Mouse (Mus musculus): ENCODE data around the gene Galnt18. TPM values are rescaled to one million over a fixed set of nuclear protein-coding genes. Genes with fewer than 3 reads are reported as not detected.

The Galnt18 gene
- polyA plus RNA-seq, 1 experiment from 2014 or later: 5.2 TPM

- no peak overlapping the region for H3K27ac ChIP-seq (ENCODE audit: low read depth, low read length)
- DNase-seq (ENCODE audit: low spot score) (no peak), ATAC-seq (ENCODE audit: low FRiP score) (no peak)
- H3K4me3 ChIP-seq (ENCODE audit: low read depth, low read length): no peak overlapping the region
- H3K9me3 ChIP-seq (ENCODE audit: control insufficient read depth, low read length): no peaks in the 10 kb centered on the region
- no peaks in the 10 kb centered on the region for H3K4me1 ChIP-seq (replicated peaks; ENCODE audit: control insufficient read depth, insufficient read depth, low read length)
- H3K4me2 ChIP-seq (replicated peaks; ENCODE audit: low read depth, low read length): no peak overlapping the region
- H3K9ac ChIP-seq (ENCODE audit: low read depth, low read length): no peak overlapping the region
- no peaks in the 10 kb centered on the region for H3K36me3 ChIP-seq (ENCODE audit: control insufficient read depth, insufficient read depth, low read length)
- H3K27me3 ChIP-seq (ENCODE audit: control insufficient read depth, insufficient read depth, low read length): no peaks in the 10 kb centered on the region
Observed at GRCm38 (mm10) chr7:111654526-111654925, 125.3 kb downstream of the Galnt18 start.

DNA sequence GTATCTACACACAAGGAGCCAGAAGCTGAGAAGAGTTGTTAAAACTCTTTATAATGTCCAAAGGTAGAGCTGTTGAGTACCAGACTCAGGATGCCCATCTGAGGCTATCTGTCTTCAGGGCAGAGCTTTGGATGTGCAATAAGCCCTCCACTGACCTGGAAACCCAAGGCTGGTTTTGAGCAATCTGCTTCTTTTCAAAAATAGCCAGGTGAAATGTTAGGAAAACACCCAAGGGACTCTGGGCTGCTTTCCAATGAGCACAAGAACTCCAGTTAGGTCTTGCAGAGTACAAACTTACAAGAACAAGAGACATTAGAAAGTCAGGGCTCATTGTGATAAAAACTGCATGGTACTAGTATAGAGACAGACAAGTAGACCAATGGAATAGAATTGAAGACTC lies 135.4 kb downstream of the Galnt18 start:
- Histone ChIP-seq H3K36me3 (ENCODE audit: control insufficient read depth, insufficient read depth, low read length) (no peaks in the 10 kb centered on the region), H3K4me2 (replicated peaks; ENCODE audit: low read depth, low read length) (no peak overlapping the region), H3K4me1 (replicated peaks; ENCODE audit: control insufficient read depth, insufficient read depth, low read length) (no peaks in the 10 kb centered on the region), H3K9ac (ENCODE audit: low read depth, low read length) (no peak overlapping the region), H3K27me3 (ENCODE audit: control insufficient read depth, insufficient read depth, low read length) (no peaks in the 10 kb centered on the region), H3K4me3 (ENCODE audit: low read depth, low read length) (no peak overlapping the region), H3K27ac (ENCODE audit: low read depth, low read length) (no peak overlapping the region), H3K9me3 (ENCODE audit: control insufficient read depth, low read length) (no peaks in the 10 kb centered on the region)
- no peak for ATAC-seq (ENCODE audit: low FRiP score)
- DNase-seq (ENCODE audit: low spot score): no peak

- WGBS: 81% methylated on average over 2 of the region's 2 CpGs
- H3K4me1 ChIP-seq (replicated peaks; ENCODE audit: control insufficient read depth, insufficient read depth, low read length): no peaks in the 10 kb centered on the region
- DNase-seq (ENCODE audit: low spot score) (no peak), ATAC-seq (ENCODE audit: low FRiP score) (no peak)
- no peaks in the 10 kb centered on the region for H3K9me3 ChIP-seq (ENCODE audit: control insufficient read depth, low read length)
- no peak overlapping the region for H3K9ac ChIP-seq (ENCODE audit: low read depth, low read length)
- H3K4me2 ChIP-seq (replicated peaks; ENCODE audit: low read depth, low read length): no peak overlapping the region
- H3K27me3 ChIP-seq (ENCODE audit: control insufficient read depth, insufficient read depth, low read length): no peaks in the 10 kb centered on the region
- H3K27ac ChIP-seq (ENCODE audit: low read depth, low read length): no peak overlapping the region
- no peaks in the 10 kb centered on the region for H3K36me3 ChIP-seq (ENCODE audit: control insufficient read depth, insufficient read depth, low read length)
- no peak overlapping the region for H3K4me3 ChIP-seq (ENCODE audit: low read depth, low read length)
Observed at GRCm38 (mm10) chr7:111638899-111639298, 140.9 kb downstream of the Galnt18 start.

GRCm38 (mm10) chr7:111638465-111638864 lies 141.3 kb downstream of the Galnt18 start:
- Histone ChIP-seq H3K27me3 (ENCODE audit: control insufficient read depth, insufficient read depth, low read length) (no peaks in the 10 kb centered on the region), H3K4me1 (replicated peaks; ENCODE audit: control insufficient read depth, insufficient read depth, low read length) (no peaks in the 10 kb centered on the region), H3K4me2 (replicated peaks; ENCODE audit: low read depth, low read length) (no peak overlapping the region), H3K27ac (ENCODE audit: low read depth, low read length) (no peak overlapping the region), H3K9ac (ENCODE audit: low read depth, low read length) (no peak overlapping the region), H3K4me3 (ENCODE audit: low read depth, low read length) (no peak overlapping the region), H3K9me3 (ENCODE audit: control insufficient read depth, low read length) (no peaks in the 10 kb centered on the region), H3K36me3 (ENCODE audit: control insufficient read depth, insufficient read depth, low read length) (no peaks in the 10 kb centered on the region)
- ATAC-seq (ENCODE audit: low FRiP score): no peak
- DNase-seq (ENCODE audit: low spot score): no peak
- 92% methylated on average over 5 of the region's 5 CpGs for WGBS

DNA sequence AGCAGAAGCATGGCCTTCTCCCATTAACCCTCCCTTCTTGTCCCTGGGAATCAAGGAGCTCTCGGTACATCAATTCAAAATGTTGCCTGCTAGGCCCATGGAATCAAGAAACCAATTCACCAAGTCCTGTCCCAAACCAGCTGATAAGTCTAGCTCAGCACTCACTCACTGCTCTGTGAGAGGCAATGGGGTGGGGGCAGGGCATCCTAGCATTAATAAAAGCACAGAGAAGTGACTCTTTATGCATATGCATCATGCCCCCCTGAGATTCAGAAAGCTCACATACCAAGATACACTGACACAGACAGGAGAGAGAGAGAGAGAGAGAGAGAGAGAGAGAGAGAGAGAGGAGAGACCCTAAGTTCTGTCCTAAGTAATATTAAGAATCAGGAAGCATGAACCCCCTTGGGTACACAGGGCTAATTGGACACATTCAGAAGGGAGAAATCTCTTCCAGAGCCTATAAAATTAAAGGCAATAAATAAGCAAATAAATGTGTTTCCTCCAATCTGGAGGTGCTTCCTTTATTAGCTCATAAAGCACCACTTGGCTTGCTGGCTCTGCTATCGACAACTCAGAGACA lies 141.8 kb downstream of the Galnt18 start:
- DNase-seq (ENCODE audit: low spot score): no peak
- no peaks in the 10 kb centered on the region for H3K9me3 ChIP-seq (ENCODE audit: control insufficient read depth, low read length)
- H3K27ac ChIP-seq (ENCODE audit: low read depth, low read length): no peak overlapping the region
- no peak overlapping the region for H3K4me2 ChIP-seq (replicated peaks; ENCODE audit: low read depth, low read length)
- H3K36me3 ChIP-seq (ENCODE audit: control insufficient read depth, insufficient read depth, low read length): no peaks in the 10 kb centered on the region
- H3K27me3 ChIP-seq (ENCODE audit: control insufficient read depth, insufficient read depth, low read length): no peaks in the 10 kb centered on the region
- no peak overlapping the region for H3K4me3 ChIP-seq (ENCODE audit: low read depth, low read length)
- no peak for ATAC-seq (ENCODE audit: low FRiP score)
- no peaks in the 10 kb centered on the region for H3K4me1 ChIP-seq (replicated peaks; ENCODE audit: control insufficient read depth, insufficient read depth, low read length)
- no peak overlapping the region for H3K9ac ChIP-seq (ENCODE audit: low read depth, low read length)
- WGBS: 90% methylated on average over 2 of the region's 2 CpGs

GRCm38 (mm10) chr7:111636503-111636902 lies 143.3 kb downstream of the Galnt18 start:
- no peaks in the 10 kb centered on the region for H3K27me3 ChIP-seq (ENCODE audit: control insufficient read depth, insufficient read depth, low read length)
- DNase-seq (ENCODE audit: low spot score): no peak
- H3K27ac ChIP-seq (ENCODE audit: low read depth, low read length): no peak overlapping the region
- H3K4me2 ChIP-seq (replicated peaks; ENCODE audit: low read depth, low read length): no peak overlapping the region
- H3K9ac ChIP-seq (ENCODE audit: low read depth, low read length): no peak overlapping the region
- H3K4me1 ChIP-seq (replicated peaks; ENCODE audit: control insufficient read depth, insufficient read depth, low read length): no peaks in the 10 kb centered on the region
- no peak overlapping the region for H3K4me3 ChIP-seq (ENCODE audit: low read depth, low read length)
- no peaks in the 10 kb centered on the region for H3K36me3 ChIP-seq (ENCODE audit: control insufficient read depth, insufficient read depth, low read length)
- H3K9me3 ChIP-seq (ENCODE audit: control insufficient read depth, low read length): no peaks in the 10 kb centered on the region
- no peak for ATAC-seq (ENCODE audit: low FRiP score)
- 95% methylated on average over 5 of the region's 5 CpGs for WGBS

DNA sequence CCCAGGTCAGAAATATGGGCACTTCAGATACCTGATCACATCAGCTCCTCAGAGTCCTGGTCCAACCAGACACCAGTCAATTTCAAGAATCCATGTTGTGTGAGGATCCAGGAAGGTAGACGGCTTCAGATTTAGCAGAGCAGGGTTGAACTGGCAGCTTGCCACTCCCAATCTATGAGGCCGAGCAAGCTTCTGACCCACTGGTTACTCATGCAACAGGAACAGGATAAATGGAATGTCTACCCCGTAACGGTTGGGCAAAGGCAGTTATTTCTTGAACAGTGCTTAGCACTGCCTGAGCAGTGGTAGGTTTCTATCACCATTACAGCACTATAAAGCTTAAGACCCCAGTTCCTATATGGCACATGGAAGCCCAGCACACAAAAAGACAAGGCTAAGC lies 148.5 kb downstream of the Galnt18 start:
- H3K4me3 ChIP-seq (ENCODE audit: low read depth, low read length): no peak overlapping the region
- no peak overlapping the region for H3K9ac ChIP-seq (ENCODE audit: low read depth, low read length)
- no peak overlapping the region for H3K4me2 ChIP-seq (replicated peaks; ENCODE audit: low read depth, low read length)
- no peaks in the 10 kb centered on the region for H3K27me3 ChIP-seq (ENCODE audit: control insufficient read depth, insufficient read depth, low read length)
- DNase-seq (ENCODE audit: low spot score) (no peak), ATAC-seq (ENCODE audit: low FRiP score) (no peak)
- no peaks in the 10 kb centered on the region for H3K4me1 ChIP-seq (replicated peaks; ENCODE audit: control insufficient read depth, insufficient read depth, low read length)
- no peaks in the 10 kb centered on the region for H3K9me3 ChIP-seq (ENCODE audit: control insufficient read depth, low read length)
- H3K36me3 ChIP-seq (ENCODE audit: control insufficient read depth, insufficient read depth, low read length): no peaks in the 10 kb centered on the region
- H3K27ac ChIP-seq (ENCODE audit: low read depth, low read length): no peak overlapping the region
- WGBS: 95% methylated on average over 4 of the region's 4 CpGs

DNA sequence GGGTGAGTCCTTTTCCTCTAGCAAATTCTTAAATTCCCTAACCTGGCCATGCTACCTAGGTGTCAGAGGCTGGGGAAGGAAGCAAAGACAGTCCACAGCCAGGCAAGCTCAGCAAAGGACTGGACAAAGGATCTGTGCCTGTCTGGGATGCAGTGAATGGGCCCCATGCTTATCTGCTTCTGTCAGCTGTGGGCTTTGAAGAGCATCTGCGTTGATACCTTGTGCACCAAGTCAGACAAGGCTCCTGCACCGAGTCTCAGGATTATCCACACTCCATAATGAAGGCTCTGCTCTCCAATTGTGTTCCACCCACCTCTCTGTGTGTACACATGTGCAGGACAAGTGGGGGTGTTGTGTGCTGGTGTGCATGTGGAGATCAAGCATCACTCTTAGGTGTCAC lies 153.5 kb downstream of the Galnt18 start:
- no peak overlapping the region for H3K4me3 ChIP-seq (ENCODE audit: low read depth, low read length)
- no peaks in the 10 kb centered on the region for H3K4me1 ChIP-seq (replicated peaks; ENCODE audit: control insufficient read depth, insufficient read depth, low read length)
- no peaks in the 10 kb centered on the region for H3K27me3 ChIP-seq (ENCODE audit: control insufficient read depth, insufficient read depth, low read length)
- H3K4me2 ChIP-seq (replicated peaks; ENCODE audit: low read depth, low read length): no peak overlapping the region
- WGBS: 86% methylated on average over 2 of the region's 2 CpGs
- H3K9me3 ChIP-seq (ENCODE audit: control insufficient read depth, low read length): no peaks in the 10 kb centered on the region
- ATAC-seq (ENCODE audit: low FRiP score) (no peak), DNase-seq (ENCODE audit: low spot score) (no peak)
- H3K27ac ChIP-seq (ENCODE audit: low read depth, low read length): no peak overlapping the region
- H3K9ac ChIP-seq (ENCODE audit: low read depth, low read length): no peak overlapping the region
- H3K36me3 ChIP-seq (ENCODE audit: control insufficient read depth, insufficient read depth, low read length): no peaks in the 10 kb centered on the region

DNA sequence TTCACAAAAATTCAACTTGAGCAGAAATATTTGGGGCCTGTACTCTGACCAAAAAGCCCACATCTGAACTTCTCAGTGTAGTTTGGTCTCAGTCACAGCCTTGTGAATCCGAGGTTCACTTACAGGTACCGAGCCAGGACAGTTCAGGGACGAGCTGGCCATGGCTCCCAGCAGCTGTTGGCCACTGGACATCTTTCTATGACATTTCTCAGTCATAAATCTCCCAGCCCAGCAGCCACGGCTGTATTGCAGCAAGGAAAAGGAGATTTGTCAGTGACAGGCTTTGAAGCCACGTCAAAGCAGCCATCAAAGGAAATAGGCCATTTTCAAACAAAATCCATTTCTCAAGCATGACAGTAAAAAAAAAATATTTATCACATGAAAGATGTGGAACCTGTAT lies 154.0 kb downstream of the Galnt18 start:
- no peak overlapping the region for H3K4me2 ChIP-seq (replicated peaks; ENCODE audit: low read depth, low read length)
- no peaks in the 10 kb centered on the region for H3K27me3 ChIP-seq (ENCODE audit: control insufficient read depth, insufficient read depth, low read length)
- no peak for DNase-seq (ENCODE audit: low spot score)
- no peaks in the 10 kb centered on the region for H3K9me3 ChIP-seq (ENCODE audit: control insufficient read depth, low read length)
- H3K9ac ChIP-seq (ENCODE audit: low read depth, low read length): no peak overlapping the region
- no peak overlapping the region for H3K27ac ChIP-seq (ENCODE audit: low read depth, low read length)
- no peak overlapping the region for H3K4me3 ChIP-seq (ENCODE audit: low read depth, low read length)
- H3K36me3 ChIP-seq (ENCODE audit: control insufficient read depth, insufficient read depth, low read length): no peaks in the 10 kb centered on the region
- H3K4me1 ChIP-seq (replicated peaks; ENCODE audit: control insufficient read depth, insufficient read depth, low read length): no peaks in the 10 kb centered on the region
- ATAC-seq (ENCODE audit: low FRiP score): no peak
- 79% methylated on average over 5 of the region's 5 CpGs for WGBS
